Mouse (Mus musculus): ENCODE measurements around the gene Man1c1.

The Man1c1 gene

GRCm38 (mm10) chr4:134638111-134638550 is 66.0 kb downstream of the Man1c1 start:
- DNase-seq (ENCODE audit: low read depth, low spot score), result no peak

GRCm38 (mm10) chr4:134636406-134636805 is 67.7 kb downstream of the Man1c1 start:
- DNase-seq (ENCODE audit: low read depth, low spot score), result no peak

GRCm38 (mm10) chr4:134634001-134634400 is 70.1 kb downstream of the Man1c1 start:
- DNase-seq (ENCODE audit: low read depth, low spot score), result no peak

- DNase-seq (ENCODE audit: low read depth, low spot score), result no peak
Observed at GRCm38 (mm10) chr4:134632131-134632711, 71.9 kb downstream of the Man1c1 start.

GRCm38 (mm10) chr4:134631471-134632130 is 72.5 kb downstream of the Man1c1 start:
- no peak for DNase-seq (ENCODE audit: low read depth, low spot score)

- no peak for DNase-seq (ENCODE audit: low read depth, low spot score)
Observed at GRCm38 (mm10) chr4:134628575-134629384, 75.3 kb downstream of the Man1c1 start.

- DNase-seq (ENCODE audit: low read depth, low spot score), result no peak
Observed at GRCm38 (mm10) chr4:134628058-134628457, 76.0 kb downstream of the Man1c1 start.

GRCm38 (mm10) chr4:134626883-134627282 is 77.2 kb downstream of the Man1c1 start:
- DNase-seq (ENCODE audit: low read depth, low spot score), result no peak

- no peak for DNase-seq (ENCODE audit: low read depth, low spot score)
Observed at GRCm38 (mm10) chr4:134626350-134626749, 77.7 kb downstream of the Man1c1 start.

- DNase-seq (ENCODE audit: low read depth, low spot score), result no peak
Observed at GRCm38 (mm10) chr4:134624109-134624862, 79.8 kb downstream of the Man1c1 start.

- DNase-seq (ENCODE audit: low read depth, low spot score), result no peak
Observed at GRCm38 (mm10) chr4:134621695-134622094, 82.4 kb downstream of the Man1c1 start.

- no peak for DNase-seq (ENCODE audit: low read depth, low spot score)
Observed at GRCm38 (mm10) chr4:134620246-134620645, 83.8 kb downstream of the Man1c1 start.

- no peak for DNase-seq (ENCODE audit: low read depth, low spot score)
Observed at GRCm38 (mm10) chr4:134619489-134619870, 84.6 kb downstream of the Man1c1 start.

GRCm38 (mm10) chr4:134618810-134619488 is 85.1 kb downstream of the Man1c1 start:
- DNase-seq (ENCODE audit: low read depth, low spot score), result no peak

- no peak for DNase-seq (ENCODE audit: low read depth, low spot score)
Observed at GRCm38 (mm10) chr4:134617779-134618178, 86.3 kb downstream of the Man1c1 start.

- no peak for DNase-seq (ENCODE audit: low read depth, low spot score)
Observed at GRCm38 (mm10) chr4:134615929-134616625, 88.0 kb downstream of the Man1c1 start.

- DNase-seq (ENCODE audit: low read depth, low spot score), result no peak
Observed at GRCm38 (mm10) chr4:134612070-134612667, 91.9 kb downstream of the Man1c1 start.

GRCm38 (mm10) chr4:134610616-134611015 is 93.5 kb downstream of the Man1c1 start:
- no peak for DNase-seq (ENCODE audit: low read depth, low spot score)

GRCm38 (mm10) chr4:134607679-134608078 is 96.4 kb downstream of the Man1c1 start:
- no peak for DNase-seq (ENCODE audit: low read depth, low spot score)

GRCm38 (mm10) chr4:134606054-134606453 is 98.0 kb downstream of the Man1c1 start:
- no peak for DNase-seq (ENCODE audit: low read depth, low spot score)

Data from embryo, embryonic 11.5 days (tissue).